ENCODE assay signal across 10 mouse cellular contexts in the genomic region with DNA sequence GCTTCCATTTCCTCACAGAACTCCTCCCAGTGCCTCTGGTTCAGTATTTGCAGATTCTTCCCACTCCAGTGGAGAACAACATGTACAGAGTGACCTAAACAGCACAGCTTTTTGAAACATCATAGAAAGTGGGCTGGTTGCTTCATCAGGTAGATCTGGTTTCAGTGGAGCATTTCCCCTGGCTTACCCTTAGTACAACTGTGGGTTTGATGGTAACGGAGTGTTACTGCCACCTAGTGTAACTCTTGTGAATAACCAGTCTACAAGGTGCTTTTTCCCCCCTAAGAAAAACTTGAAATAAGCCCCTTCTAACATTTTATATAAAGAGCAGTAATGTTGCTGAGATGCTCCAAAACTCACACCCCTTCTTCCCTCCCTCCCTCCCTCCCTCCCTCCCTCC. TPM values are rescaled to one million over a fixed set of nuclear protein-coding genes. Genes with fewer than 3 reads are reported as not detected.
DNase-seq lines count a peak whose midpoint lies in the region; ATAC-seq and TF ChIP-seq lines count a peak whose summit lies in the region.
"Had no signal": no experiment of that assay in that cellular context is flagged by ENCODE, and none has a peak within 500 bp of the region (broad histone marks: within the 10 kb centered on the region; RNA-seq: fewer than 3 reads in every experiment).

No protein-coding gene starts in this region.

- H3K27ac ChIP-seq in ES-Bruce4 (ENCODE audit: insufficient read depth, low read length), result no peak overlapping the region
- H3K27ac ChIP-seq in cortical plate, adult 2 months (ENCODE audit: insufficient read depth, low read length), result no peak overlapping the region
- H3K27ac ChIP-seq in neural tube, embryonic 14.5 days (ENCODE audit: low read depth, low read length), result no peak overlapping the region
- H3K27ac ChIP-seq: embryonic facial prominence, embryonic 15.5 days had no signal

- ATAC-seq in neural tube, embryonic 14.5 days (ENCODE audit: low read depth), result peak; percentile 46; the same call in 1 of the 2 replicates

- no peaks in the 10 kb centered on the region for H3K4me1 ChIP-seq in ES-Bruce4 (ENCODE audit: control insufficient read depth, insufficient read depth, low read length)
- H3K4me1 ChIP-seq in cortical plate, adult 2 months (ENCODE audit: control insufficient read depth, insufficient read depth, low read length), result no peaks in the 10 kb centered on the region
- H3K4me1 ChIP-seq in neural tube, embryonic 14.5 days (ENCODE audit: control insufficient read depth, insufficient read depth, low read length), result no peaks in the 10 kb centered on the region
- H3K4me1 ChIP-seq: embryonic facial prominence, embryonic 15.5 days had no signal

- 7% methylated on average over 1 of the region's 1 CpGs for WGBS in neural tube, embryonic 14.5 days

- TF ChIP-seq POLR2A in ES-Bruce4 (IDR thresholded peaks at IDR 0.05; ENCODE audit: insufficient read depth, low read length), result no peak
- no peak for TF ChIP-seq POLR2A in cortical plate, adult 2 months (IDR thresholded peaks at IDR 0.05; ENCODE audit: extremely low read depth, insufficient read depth, low read length)

- H3K27me3 ChIP-seq in ES-Bruce4 (ENCODE audit: control insufficient read depth, insufficient read depth, low read length, poor library complexity, severe bottlenecking), result no peaks in the 10 kb centered on the region
- no peaks in the 10 kb centered on the region for H3K27me3 ChIP-seq in neural tube, embryonic 14.5 days (ENCODE audit: control insufficient read depth, insufficient read depth, low read length)
- H3K27me3 ChIP-seq: embryonic facial prominence, embryonic 15.5 days had no signal

- no peak overlapping the region for H3K9ac ChIP-seq in ES-Bruce4 (ENCODE audit: low read depth, poor library complexity, severe bottlenecking)
- H3K9ac ChIP-seq in neural tube, embryonic 14.5 days (replicated peaks; ENCODE audit: low read depth, low read length), result no peak overlapping the region
- H3K9ac ChIP-seq: embryonic facial prominence, embryonic 15.5 days had no signal

- no peak for TF ChIP-seq EP300 in ES-Bruce4 (IDR thresholded peaks at IDR 0.05; ENCODE audit: insufficient read depth, low read depth, low read length)

- no peak overlapping the region for H3K4me2 ChIP-seq in neural tube, embryonic 14.5 days (ENCODE audit: low read depth, low read length)
- H3K4me2 ChIP-seq: embryonic facial prominence, embryonic 15.5 days had no signal

- no peak overlapping the region for H3K4me3 ChIP-seq in ES-Bruce4 (ENCODE audit: low read depth, low read length)
- H3K4me3 ChIP-seq in cortical plate, adult 2 months (ENCODE audit: insufficient read depth, low read length), result no peak overlapping the region
- H3K4me3 ChIP-seq in neural tube, embryonic 14.5 days (ENCODE audit: low read depth, low read length), result no peak overlapping the region
- H3K4me3 ChIP-seq: embryonic facial prominence, embryonic 15.5 days had no signal

- peak; percentile 31 for DNase-seq in kidney, adult 9 months
- no peak for DNase-seq in kidney, adult 11 months
- peak; percentile 9 for DNase-seq in kidney, postnatal 10 days
- no peak for DNase-seq in spleen, postnatal 36 days (ENCODE audit: low spot score in 2 of 2)
- DNase-seq in yolk sac, embryonic 10.5 days (ENCODE audit: low spot score), result no peak

- H3K36me3 ChIP-seq in ES-Bruce4 (ENCODE audit: control insufficient read depth, insufficient read depth, low read length, poor library complexity, severe bottlenecking), result no peaks in the 10 kb centered on the region
- no peaks in the 10 kb centered on the region for H3K36me3 ChIP-seq in neural tube, embryonic 14.5 days (ENCODE audit: control insufficient read depth, insufficient read depth, low read length)
- H3K36me3 ChIP-seq: embryonic facial prominence, embryonic 15.5 days had no signal

- peak; percentile 26 for TF ChIP-seq CTCF in ES-Bruce4 (IDR thresholded peaks at IDR 0.05; ENCODE audit: low read depth, low read length)
- TF ChIP-seq CTCF in cortical plate, adult 2 months (IDR thresholded peaks at IDR 0.05; ENCODE audit: extremely low read depth, insufficient read depth, low read length), result peak; percentile 54; the same call in 1 of the 2 replicates

- H3K9me3 ChIP-seq in ES-Bruce4 (replicated peaks; ENCODE audit: control insufficient read depth, insufficient read depth, low read length, poor library complexity, severe bottlenecking), result no peaks in the 10 kb centered on the region; the same call in 1 of the 2 replicates
- H3K9me3 ChIP-seq in neural tube, embryonic 14.5 days (ENCODE audit: control insufficient read depth, low read length), result no peaks in the 10 kb centered on the region
- H3K9me3 ChIP-seq: embryonic facial prominence, embryonic 15.5 days had no signal

RNA-seq across cellular contexts. Expression of gene Lpcat4, which starts 23.3 kb away (rescaled TPM):
- polyA plus RNA-seq in ES-Bruce4 (2011; ENCODE audit: insufficient read depth, insufficient read length, low read depth, missing spikeins), result 33.4 and 35.4 TPM in 2 replicates
- 332 and 337 TPM in 2 replicates for polyA plus RNA-seq in cortical plate, adult 2 months (2012; rRNA removed)
- polyA plus RNA-seq in neural tube, embryonic 14.5 days (2014; fragmentation: Nextera tagmentation; extraction: Ambion mirVana), result 22.4 and 26.1 TPM in 2 replicates

RNA-seq across cellular contexts. Expression of gene Nutm1, which starts 43.1 kb away (rescaled TPM):
- not detected in 2 replicates for polyA plus RNA-seq in ES-Bruce4 (2011; ENCODE audit: insufficient read depth, insufficient read length, low read depth, missing spikeins)
- 0.08 and 0.10 TPM in 2 replicates for polyA plus RNA-seq in cortical plate, adult 2 months (2012; rRNA removed)
- 0.09 TPM in 1 of 2 replicates, not detected in the other for polyA plus RNA-seq in neural tube, embryonic 14.5 days (2014; fragmentation: Nextera tagmentation; extraction: Ambion mirVana)
- polyA plus RNA-seq: embryonic facial prominence, embryonic 15.5 days had no signal

RNA-seq across cellular contexts. Expression of gene Nop10, which starts 45.7 kb away (rescaled TPM):
- 129 and 130 TPM in 2 replicates for polyA plus RNA-seq in ES-Bruce4 (2011; ENCODE audit: insufficient read depth, insufficient read length, low read depth, missing spikeins)
- polyA plus RNA-seq in cortical plate, adult 2 months (2012; rRNA removed), result 92.6 and 101 TPM in 2 replicates
- 156 and 185 TPM in 2 replicates for polyA plus RNA-seq in neural tube, embryonic 14.5 days (2014; fragmentation: Nextera tagmentation; extraction: Ambion mirVana)

RNA-seq across cellular contexts. Expression of gene Slc12a6, which starts 49.6 kb away (rescaled TPM):
- polyA plus RNA-seq in ES-Bruce4 (2011; ENCODE audit: insufficient read depth, insufficient read length, low read depth, missing spikeins), result 31.9 and 32.2 TPM in 2 replicates
- polyA plus RNA-seq in cortical plate, adult 2 months (2012; rRNA removed), result 109 and 113 TPM in 2 replicates
- polyA plus RNA-seq in neural tube, embryonic 14.5 days (2014; fragmentation: Nextera tagmentation; extraction: Ambion mirVana), result 26.9 and 28.7 TPM in 2 replicates

RNA-seq across cellular contexts. Expression of gene Gm21985, which starts 50.1 kb away (rescaled TPM):
- 2.2 and 2.3 TPM in 2 replicates for polyA plus RNA-seq in ES-Bruce4 (2011; ENCODE audit: insufficient read depth, insufficient read length, low read depth, missing spikeins)
- polyA plus RNA-seq in cortical plate, adult 2 months (2012; rRNA removed), result 0.13 and 0.15 TPM in 2 replicates
- not detected in 2 replicates for polyA plus RNA-seq in neural tube, embryonic 14.5 days (2014; fragmentation: Nextera tagmentation; extraction: Ambion mirVana)
- polyA plus RNA-seq: embryonic facial prominence, embryonic 15.5 days; stomach, embryonic 16.5 days had no signal

Comparison
In these comparisons a context has a peak if more than half of its experiments do, and no peak if none do; other contexts are left out.
1. DNase-seq: peak in kidney, adult 9 months (single experiment) and kidney, postnatal 10 days (single experiment); none in kidney, adult 11 months (single experiment), spleen, postnatal 36 days (0 of 2) and yolk sac, embryonic 10.5 days (single experiment).